Mouse (Mus musculus) left cerebral cortex, adult 11 months (tissue): ENCODE results near the gene Rap1gap.

ENCODE experiments used
- DNase-seq: peaks from one replicate; pipeline ENCODE4 v3.0.0; 2022; ENCODE audit warnings: low spot score

The Rap1gap gene

GRCm38 (mm10) chr4:137692107-137692902, 27.8 kb downstream of the Rap1gap start:
- DNase-seq = peak; percentile 73

- DNase-seq = no peak
Observed at GRCm38 (mm10) chr4:137695300-137695699, 30.8 kb downstream of the Rap1gap start.

- no peak for DNase-seq
Observed at GRCm38 (mm10) chr4:137695900-137696299, 31.4 kb downstream of the Rap1gap start.

GRCm38 (mm10) chr4:137697156-137697885, 32.8 kb downstream of the Rap1gap start:
- DNase-seq = no peak

- DNase-seq = no peak
Observed at GRCm38 (mm10) chr4:137698076-137698985, 33.8 kb downstream of the Rap1gap start.

GRCm38 (mm10) chr4:137699264-137700211, 35.0 kb downstream of the Rap1gap start:
- DNase-seq = no peak

GRCm38 (mm10) chr4:137700960-137701359, 36.4 kb downstream of the Rap1gap start:
- no peak for DNase-seq

- DNase-seq = no peak
Observed at GRCm38 (mm10) chr4:137703077-137703476, 38.6 kb downstream of the Rap1gap start.

GRCm38 (mm10) chr4:137704561-137704960, 40.0 kb downstream of the Rap1gap start:
- DNase-seq = no peak

- DNase-seq = no peak
Observed at GRCm38 (mm10) chr4:137705379-137705778, 40.9 kb downstream of the Rap1gap start.

GRCm38 (mm10) chr4:137706510-137706909, 42.0 kb downstream of the Rap1gap start:
- no peak for DNase-seq

- DNase-seq = no peak
Observed at GRCm38 (mm10) chr4:137707216-137707990, 42.9 kb downstream of the Rap1gap start.

GRCm38 (mm10) chr4:137712963-137713362, 48.4 kb downstream of the Rap1gap start:
- DNase-seq = no peak

GRCm38 (mm10) chr4:137714020-137714624, 49.6 kb downstream of the Rap1gap start:
- DNase-seq = no peak

- DNase-seq = no peak
Observed at GRCm38 (mm10) chr4:137717005-137717404, 52.5 kb downstream of the Rap1gap start.

- no peak for DNase-seq
Observed at GRCm38 (mm10) chr4:137717671-137718070, 53.1 kb downstream of the Rap1gap start.

- DNase-seq = no peak
Observed at GRCm38 (mm10) chr4:137719378-137720077, 55.0 kb downstream of the Rap1gap start.

GRCm38 (mm10) chr4:137721563-137721962, 57.0 kb downstream of the Rap1gap start:
- no peak for DNase-seq

- no peak for DNase-seq
Observed at GRCm38 (mm10) chr4:137722230-137722629, 57.7 kb downstream of the Rap1gap start.
